Mouse (Mus musculus) frontal cortex, postnatal 14 days (tissue): ENCODE data around the gene Prlhr.

Experiments used
- DNase-seq, 2 experiments: peaks; one replicate each; pipeline ENCODE4 v3.0.0; 2022; ENCODE audit warnings: low spot score in 2 of 2

The Prlhr gene

GRCm38 (mm10) chr19:60432347-60433129 is 35.6 kb downstream of the Prlhr start:
- no peak for DNase-seq

GRCm38 (mm10) chr19:60417611-60418010 is 50.5 kb downstream of the Prlhr start:
- DNase-seq: peak in 1 of 2 experiments; percentile 11
